In genomic region chr4:153675431-153675830, GRCm38 (mm10) we compare ENCODE assay signal across 17 mouse cellular contexts.
"Had no signal": no experiment of that assay in that cellular context is flagged by ENCODE, and none has a peak within 500 bp of the region (broad histone marks: within the 10 kb centered on the region; RNA-seq: fewer than 3 reads in every experiment).

No protein-coding gene starts in this region.

- ATAC-seq: liver, embryonic 12.5 days; liver, postnatal 0 days; lung, postnatal 0 days; midbrain, embryonic 13.5 days; midbrain, embryonic 15.5 days; midbrain, embryonic 16.5 days had no signal

- DNase-seq: left cerebral cortex, postnatal 4 days; liver; liver, embryonic 13.5 days; liver, postnatal 0 days; lung, adult 18-20 months; lung, adult 2 months; lung, embryonic 14.5 days; lung, postnatal 10 days; lung, postnatal 14 days; lung, postnatal 36 days; lung, postnatal 4 days; midbrain, embryonic 14.5 days had no signal
